Mouse (Mus musculus) adrenal gland, adult 18-20 months (tissue): ENCODE data around the gene Pkhd1. TPM values are rescaled to one million over a fixed set of nuclear protein-coding genes. Genes with fewer than 3 reads are reported as not detected.

Experiments
- DNase-seq, 2 experiments: peaks; one replicate each; pipeline ENCODE4 v3.0.0; 2021 to 2022; ENCODE audit warnings: low spot score in 2 of 2
- total RNA-seq, 2 experiments: library from RNA; stranded (reverse); gene quantifications; 1 replicate in 1 of 2; 2 replicates in 1 of 2; pipeline ENCODE4 v1.2.3; 2021

Gene Pkhd1
- total RNA-seq, 2 experiments from 2014 or later: 0.03 TPM; not detected in 1

GRCm38 (mm10) chr1:20017619-20018018, 600.2 kb downstream of the Pkhd1 start:
- no peak for DNase-seq

Other genes with a start within 250 kb of the Pkhd1 start
- not detected for gene Il17a, start 112.8 kb upstream of the Pkhd1 start, total RNA-seq
- not detected for gene Il17f, start 172.6 kb upstream of the Pkhd1 start, total RNA-seq
- 10 to 100 TPM in 1 of 2 experiments, 1 to 10 TPM in 1; 9.0 to 10.1 TPM for gene Mcm3, start 202.2 kb upstream of the Pkhd1 start, total RNA-seq